Mouse (Mus musculus) E14TG2a.4 (cell line): ENCODE data around the gene Nxpe3.
"Not testable (repeated sequence)": the region's sequence is repeated elsewhere in the genome, so short reads cannot be mapped to it uniquely, and the experiment has no call there.

Experiments used
- CTCF ChIP-seq: conservative IDR thresholded peaks from 2 replicates; pipeline ENCODE4 v1.5.1; 2014; ENCODE audit warnings: low read length
- NANOG ChIP-seq: IDR thresholded peaks from 2 replicates; pipeline ENCODE4 v1.6.1; 2014; ENCODE audit warnings: borderline replicate concordance, low read length, mixed read lengths
- POU5F1 ChIP-seq: IDR thresholded peaks from 2 replicates; pipeline ENCODE4 v1.6.1; 2014; ENCODE audit warnings: low read length, borderline replicate concordance

DNA sequence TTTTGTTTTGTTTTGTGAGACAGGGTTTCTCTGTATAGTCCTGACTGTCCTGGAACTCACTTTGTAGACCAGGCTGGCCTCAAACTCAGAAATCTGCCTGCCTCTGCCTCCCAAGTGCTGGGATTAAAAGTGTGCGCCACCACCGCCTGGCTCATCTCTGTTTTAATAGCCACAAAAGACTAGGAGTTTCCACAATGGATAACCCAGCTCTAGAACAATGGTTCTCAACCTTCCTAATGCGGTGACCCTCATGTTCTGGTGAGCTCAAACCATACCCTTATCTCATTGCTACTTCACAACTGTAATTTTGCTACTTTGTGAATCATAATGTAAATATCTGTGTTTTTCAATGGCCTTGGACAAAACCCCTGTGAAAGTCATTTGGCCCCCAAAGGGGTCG, 35.7 kb downstream of the Nxpe3 start:
- not testable (repeated sequence) for TF ChIP-seq CTCF, POU5F1, NANOG
